ENCODE assay signal across 8 mouse cellular contexts in the genomic region with DNA sequence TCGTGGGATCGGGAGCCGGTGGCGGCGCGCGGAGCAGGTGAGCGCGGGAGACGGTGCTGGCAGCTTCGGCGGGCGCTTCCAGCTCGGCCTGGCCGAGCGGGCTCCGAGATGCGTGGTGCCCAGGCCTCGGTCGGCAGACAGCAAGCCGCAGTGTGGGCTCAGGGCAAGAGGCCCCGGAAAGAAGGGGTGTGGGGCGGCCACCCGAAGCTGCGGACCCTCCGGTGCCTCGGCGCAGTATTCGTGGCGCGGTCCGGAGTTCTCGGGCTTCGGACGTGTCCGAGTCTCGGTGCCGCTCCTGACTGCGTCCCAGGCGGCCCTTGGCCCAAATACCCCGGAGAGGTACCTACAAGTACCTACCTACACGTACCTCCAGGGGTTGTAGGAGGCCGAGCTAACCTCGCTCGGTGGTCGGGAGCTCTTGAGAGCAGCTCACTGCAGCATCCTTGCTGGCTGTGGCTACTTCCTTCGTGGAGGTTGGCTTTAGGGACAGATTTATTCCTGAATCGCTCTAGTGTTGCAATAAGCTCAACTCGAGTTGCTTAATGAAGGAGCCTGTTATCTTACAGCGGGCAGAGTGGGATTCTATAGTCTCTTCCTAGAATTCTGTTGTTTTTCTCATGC. TPM values are rescaled to one million over a fixed set of nuclear protein-coding genes. Genes with fewer than 3 reads are reported as not detected.
DNase-seq lines count a peak whose midpoint lies in the region; ATAC-seq and TF ChIP-seq lines count a peak whose summit lies in the region.

No protein-coding gene starts in this region.

- peak overlapping the region; percentile 67 for H3K9ac ChIP-seq in kidney, embryonic 14.5 days (ENCODE audit: low read depth, low read length)
- H3K9ac ChIP-seq in embryonic facial prominence, embryonic 15.5 days, result peak overlapping the region; percentile 60
- peak overlapping the region; percentile 72 for H3K9ac ChIP-seq in limb, embryonic 14.5 days (ENCODE audit: low read depth, low read length, severe bottlenecking)

- TF ChIP-seq CTCF in G1E (IDR thresholded peaks at IDR 0.05; ENCODE audit: low read depth, low read length), result no peak
- TF ChIP-seq CTCF in olfactory bulb, adult 2 months (IDR thresholded peaks at IDR 0.05; ENCODE audit: insufficient read depth, low read depth, low read length), result no peak

- no peaks in the 10 kb centered on the region for H3K36me3 ChIP-seq in kidney, embryonic 14.5 days (ENCODE audit: control insufficient read depth, insufficient read depth, low read length)
- H3K36me3 ChIP-seq in G1E (replicated peaks), result peaks cover 4% of the 10 kb centered on the region
- no peaks in the 10 kb centered on the region for H3K36me3 ChIP-seq in embryonic facial prominence, embryonic 15.5 days
- H3K36me3 ChIP-seq in limb, embryonic 14.5 days (ENCODE audit: control insufficient read depth, insufficient read depth, low read length), result no peaks in the 10 kb centered on the region

- no peak for TF ChIP-seq POLR2A in limb, embryonic 14.5 days (IDR thresholded peaks at IDR 0.05; ENCODE audit: borderline replicate concordance, extremely low read depth, insufficient read depth, insufficient read length)
- no peak for TF ChIP-seq POLR2A in olfactory bulb, adult 2 months (IDR thresholded peaks at IDR 0.05; ENCODE audit: insufficient read depth, low read depth, low read length)

- 1% methylated on average over 40 of the region's 50 CpGs for WGBS in kidney, embryonic 14.5 days
- WGBS in embryonic facial prominence, embryonic 15.5 days, result under 1% methylated on average over 50 of the region's 50 CpGs
- WGBS in limb, embryonic 14.5 days, result under 1% methylated on average over 50 of the region's 50 CpGs
- WGBS in olfactory bulb, adult 2 months, result under 1% methylated on average over 45 of the region's 50 CpGs

- DNase-seq in kidney, adult 9 months, result no peak
- DNase-seq in G1E (ENCODE audit: low spot score), result peak; percentile 15
- DNase-seq in limb, embryonic 14.5 days (ENCODE audit: low spot score), result no peak
- DNase-seq in adrenal gland, postnatal 4 days (ENCODE audit: low spot score in 2 of 2), result no peak
- no peak for DNase-seq in thymus, postnatal 10 days (ENCODE audit: low spot score in 2 of 2)

- no peaks in the 10 kb centered on the region for H3K9me3 ChIP-seq in kidney, embryonic 14.5 days (ENCODE audit: control insufficient read depth, low read length)
- H3K9me3 ChIP-seq in G1E (replicated peaks), result no peaks in the 10 kb centered on the region
- H3K9me3 ChIP-seq in embryonic facial prominence, embryonic 15.5 days (replicated peaks), result no peaks in the 10 kb centered on the region
- no peaks in the 10 kb centered on the region for H3K9me3 ChIP-seq in limb, embryonic 14.5 days (ENCODE audit: control insufficient read depth, low read length)

- peak overlapping the region; percentile 83 for H3K4me2 ChIP-seq in kidney, embryonic 14.5 days (replicated peaks; ENCODE audit: low read depth, low read length)
- H3K4me2 ChIP-seq in embryonic facial prominence, embryonic 15.5 days (replicated peaks), result peak overlapping the region; percentile 94
- peak overlapping the region; percentile 87 for H3K4me2 ChIP-seq in limb, embryonic 14.5 days (replicated peaks; ENCODE audit: low read depth, low read length, severe bottlenecking)

- ATAC-seq in kidney, embryonic 14.5 days (ENCODE audit: low FRiP score, low TSS enrichment), result peak; percentile 68
- no peak for ATAC-seq in G1E (ENCODE audit: extremely low read depth, insufficient number of reproducible peaks, low FRiP score, poor library complexity, severe bottlenecking)
- peak; percentile 69 for ATAC-seq in embryonic facial prominence, embryonic 15.5 days (ENCODE audit: insufficient number of reproducible peaks, low FRiP score, low TSS enrichment, low read depth)
- ATAC-seq in limb, embryonic 14.5 days (ENCODE audit: low FRiP score, low read depth), result peak; percentile 7; the same call in 1 of the 2 replicates

- peaks cover 3% of the 10 kb centered on the region; the same call in 1 of the 2 replicates for H3K4me1 ChIP-seq in kidney, embryonic 14.5 days (ENCODE audit: control insufficient read depth, insufficient read depth, low read length)
- peaks cover 20% of the 10 kb centered on the region for H3K4me1 ChIP-seq in G1E (ENCODE audit: insufficient read depth, low read depth, low read length)
- H3K4me1 ChIP-seq in embryonic facial prominence, embryonic 15.5 days, result peaks cover 7% of the 10 kb centered on the region
- H3K4me1 ChIP-seq in limb, embryonic 14.5 days (ENCODE audit: control insufficient read depth, insufficient read depth, low read length), result peaks cover 5% of the 10 kb centered on the region; the same call in 1 of the 2 replicates
- H3K4me1 ChIP-seq in olfactory bulb, adult 2 months (ENCODE audit: control insufficient read depth, insufficient read depth, low read length), result no peaks in the 10 kb centered on the region

- peaks cover 16% of the 10 kb centered on the region for H3K27me3 ChIP-seq in kidney, embryonic 14.5 days (ENCODE audit: control insufficient read depth, insufficient read depth, low read length)
- H3K27me3 ChIP-seq in G1E (ENCODE audit: insufficient read depth, low read length), result peaks cover 12% of the 10 kb centered on the region
- H3K27me3 ChIP-seq in embryonic facial prominence, embryonic 15.5 days, result peaks cover 23% of the 10 kb centered on the region
- no peaks in the 10 kb centered on the region for H3K27me3 ChIP-seq in limb, embryonic 14.5 days (ENCODE audit: control insufficient read depth, insufficient read depth, low read length)

- H3K27ac ChIP-seq in kidney, embryonic 14.5 days (ENCODE audit: low read depth, low read length), result no peak overlapping the region
- H3K27ac ChIP-seq in embryonic facial prominence, embryonic 15.5 days (replicated peaks), result no peak overlapping the region
- H3K27ac ChIP-seq in limb, embryonic 14.5 days (replicated peaks; ENCODE audit: low read depth, low read length), result no peak overlapping the region
- H3K27ac ChIP-seq in olfactory bulb, adult 2 months (ENCODE audit: insufficient read depth, low read depth, low read length), result no peak overlapping the region

- peak overlapping the region; percentile 81 for H3K4me3 ChIP-seq in kidney, embryonic 14.5 days (ENCODE audit: low read length)
- H3K4me3 ChIP-seq in G1E (ENCODE audit: low read depth, low read length), result peak overlapping the region; percentile 96
- peak overlapping the region; percentile 94 for H3K4me3 ChIP-seq in embryonic facial prominence, embryonic 15.5 days (replicated peaks)
- H3K4me3 ChIP-seq in limb, embryonic 14.5 days (replicated peaks; ENCODE audit: low read length), result peak overlapping the region; percentile 81
- H3K4me3 ChIP-seq in olfactory bulb, adult 2 months (ENCODE audit: insufficient read depth, low read depth, low read length), result peak overlapping the region; percentile 80

RNA-seq across cellular contexts. Expression of a gene that starts 0.4 kb away (rescaled TPM):
- polyA plus RNA-seq in kidney, embryonic 14.5 days (2014; fragmentation: Nextera tagmentation; extraction: Ambion mirVana), result 52.0 and 55.7 TPM in 2 replicates
- total RNA-seq in G1E (2014; fragmentation: Nextera tagmentation) (23.4 and 24.7 TPM in 2 replicates), G1E (2017) (59.9 and 86.6 TPM in 2 replicates)
- 22.3 and 24.0 TPM in 2 replicates for polyA plus RNA-seq in G1E (2012)
- 39.7 and 47.6 TPM in 2 replicates for polyA plus RNA-seq in embryonic facial prominence, embryonic 15.5 days (2015; fragmentation: Nextera tagmentation; extraction: Ambion mirVana)
- polyA plus RNA-seq in limb, embryonic 14.5 days (2012; rRNA removed), result 7.2 and 14.2 TPM in 2 replicates
- polyA plus RNA-seq in limb, embryonic 14.5 days (2014; fragmentation: Nextera tagmentation; extraction: Ambion mirVana), result 41.5 and 43.4 TPM in 2 replicates
- not detected in 2 replicates for polyA plus RNA-seq in olfactory bulb, adult 2 months (2012; ENCODE audit: insufficient read depth, insufficient read length, low replicate concordance, missing spikeins)
- total RNA-seq in adrenal gland, postnatal 4 days (2021), result 10 to 100 TPM; 26.4 to 27.0 TPM

RNA-seq across cellular contexts. Expression of a gene that starts 31.5 kb away (rescaled TPM):
- polyA plus RNA-seq in kidney, embryonic 14.5 days (2014; fragmentation: Nextera tagmentation; extraction: Ambion mirVana), result not detected in 2 replicates
- not detected in 2 replicates for total RNA-seq in G1E (2014; fragmentation: Nextera tagmentation)
- 0.06 TPM in 1 of 2 replicates, not detected in the other for total RNA-seq in G1E (2017)
- not detected in 2 replicates for polyA plus RNA-seq in G1E (2012)
- polyA plus RNA-seq in embryonic facial prominence, embryonic 15.5 days (2015; fragmentation: Nextera tagmentation; extraction: Ambion mirVana), result 1.2 and 2.0 TPM in 2 replicates
- polyA plus RNA-seq in limb, embryonic 14.5 days (2012; rRNA removed), result 0.05 and 0.08 TPM in 2 replicates
- 0.08 TPM in 1 of 2 replicates, not detected in the other for polyA plus RNA-seq in limb, embryonic 14.5 days (2014; fragmentation: Nextera tagmentation; extraction: Ambion mirVana)
- not detected in 2 replicates for polyA plus RNA-seq in olfactory bulb, adult 2 months (2012; ENCODE audit: insufficient read depth, insufficient read length, low replicate concordance, missing spikeins)
- total RNA-seq in adrenal gland, postnatal 4 days (2021), result not detected

RNA-seq across cellular contexts. Expression of a gene that starts 48.9 kb away (rescaled TPM):
- 0.13 TPM in 1 of 2 replicates, not detected in the other for polyA plus RNA-seq in kidney, embryonic 14.5 days (2014; fragmentation: Nextera tagmentation; extraction: Ambion mirVana)
- total RNA-seq in G1E (2014; fragmentation: Nextera tagmentation) (not detected in 2 replicates), G1E (2017) (0.05 TPM in 1 of 2 replicates, not detected in the other)
- polyA plus RNA-seq in G1E (2012), result not detected in 2 replicates
- not detected in 2 replicates for polyA plus RNA-seq in embryonic facial prominence, embryonic 15.5 days (2015; fragmentation: Nextera tagmentation; extraction: Ambion mirVana)
- 0.08 and 0.09 TPM in 2 replicates for polyA plus RNA-seq in limb, embryonic 14.5 days (2012; rRNA removed)
- polyA plus RNA-seq in limb, embryonic 14.5 days (2014; fragmentation: Nextera tagmentation; extraction: Ambion mirVana), result 0.17 TPM in 1 of 2 replicates, not detected in the other
- polyA plus RNA-seq in olfactory bulb, adult 2 months (2012; ENCODE audit: insufficient read depth, insufficient read length, low replicate concordance, missing spikeins), result not detected in 2 replicates
- total RNA-seq in adrenal gland, postnatal 4 days (2021), result not detected
